In genomic region chr4:54387460-54387859, GRCm38 (mm10) we compare ENCODE assay signal across 13 mouse cellular contexts.
DNase-seq lines count a peak whose midpoint lies in the region; ATAC-seq lines count a peak whose summit lies in the region.
"Had no signal": no experiment of that assay in that cellular context is flagged by ENCODE, and none has a peak within 500 bp of the region (broad histone marks: within the 10 kb centered on the region; RNA-seq: fewer than 3 reads in every experiment).

No protein-coding gene starts in this region.

- H3K4me3 ChIP-seq in hindbrain, embryonic 11.5 days (ENCODE audit: low read depth, low read length) = no peak overlapping the region
- no peak overlapping the region for H3K4me3 ChIP-seq in midbrain, embryonic 13.5 days (replicated peaks)
- H3K4me3 ChIP-seq: limb, embryonic 13.5 days had no signal

- no peaks in the 10 kb centered on the region for H3K9me3 ChIP-seq in hindbrain, embryonic 11.5 days (ENCODE audit: control insufficient read depth, low read length)
- H3K9me3 ChIP-seq in midbrain, embryonic 13.5 days = no peaks in the 10 kb centered on the region
- H3K9me3 ChIP-seq: limb, embryonic 13.5 days had no signal

- no peaks in the 10 kb centered on the region for H3K27me3 ChIP-seq in hindbrain, embryonic 11.5 days (ENCODE audit: control insufficient read depth, insufficient read depth, low read length)
- H3K27me3 ChIP-seq in midbrain, embryonic 13.5 days = no peaks in the 10 kb centered on the region
- H3K27me3 ChIP-seq: limb, embryonic 13.5 days had no signal

- DNase-seq in ovary, postnatal 14 days (ENCODE audit: low spot score) = peak; percentile 7
- no peak for DNase-seq in ovary, postnatal 10 days (ENCODE audit: low spot score)
- DNase-seq in hindbrain, embryonic 11.5 days (ENCODE audit: low spot score) = no peak
- no peak for DNase-seq in spleen, postnatal 36 days (ENCODE audit: low spot score in 2 of 2)
- DNase-seq in cerebellum, adult 18-20 months = no peak
- DNase-seq: adrenal gland, postnatal 36 days; cerebellum, adult 2 months; heart, postnatal 14 days had no signal

- no peak overlapping the region for H3K27ac ChIP-seq in hindbrain, embryonic 11.5 days (ENCODE audit: low read depth, low read length)
- no peak overlapping the region for H3K27ac ChIP-seq in midbrain, embryonic 13.5 days
- H3K27ac ChIP-seq: kidney, postnatal 0 days; limb, embryonic 13.5 days; macrophage had no signal

- H3K9ac ChIP-seq in hindbrain, embryonic 11.5 days (ENCODE audit: low read depth, low read length) = no peak overlapping the region
- no peak overlapping the region for H3K9ac ChIP-seq in midbrain, embryonic 13.5 days (replicated peaks)
- H3K9ac ChIP-seq: limb, embryonic 13.5 days had no signal

- WGBS in hindbrain, embryonic 11.5 days = 47% methylated on average over 6 of the region's 6 CpGs
- WGBS in midbrain, embryonic 13.5 days = 33% methylated on average over 6 of the region's 6 CpGs

- H3K4me2 ChIP-seq in hindbrain, embryonic 11.5 days (replicated peaks; ENCODE audit: low read depth, low read length) = no peak overlapping the region
- H3K4me2 ChIP-seq in midbrain, embryonic 13.5 days (replicated peaks) = no peak overlapping the region
- H3K4me2 ChIP-seq: limb, embryonic 13.5 days had no signal

- ATAC-seq in hindbrain, embryonic 11.5 days (ENCODE audit: low FRiP score) = 0 out of 2 replicates have a peak, but pooled peaks have one; percentile 22
- ATAC-seq in midbrain, embryonic 13.5 days = peak; percentile 55
- no peak for ATAC-seq in megakaryocyte-erythroid progenitor cell, adult 5-6 weeks (replicated peaks; ENCODE audit: low FRiP score, low TSS enrichment, poor library complexity, severe bottlenecking)

- H3K36me3 ChIP-seq in hindbrain, embryonic 11.5 days (ENCODE audit: control insufficient read depth, insufficient read depth, low read length) = no peaks in the 10 kb centered on the region
- H3K36me3 ChIP-seq in midbrain, embryonic 13.5 days = no peaks in the 10 kb centered on the region
- H3K36me3 ChIP-seq: limb, embryonic 13.5 days had no signal

- no peaks in the 10 kb centered on the region for H3K4me1 ChIP-seq in hindbrain, embryonic 11.5 days (replicated peaks; ENCODE audit: control insufficient read depth, insufficient read depth, low read length)
- H3K4me1 ChIP-seq in midbrain, embryonic 13.5 days (replicated peaks) = peaks cover 13% of the 10 kb centered on the region
